Mouse (Mus musculus): ENCODE measurements around the gene Ski. TPM values are rescaled to one million over a fixed set of nuclear protein-coding genes. Genes with fewer than 3 reads are reported as not detected.

The Ski gene
- total and polyA plus RNA-seq, 2 experiments = 4.2 to 19.5 TPM

DNA sequence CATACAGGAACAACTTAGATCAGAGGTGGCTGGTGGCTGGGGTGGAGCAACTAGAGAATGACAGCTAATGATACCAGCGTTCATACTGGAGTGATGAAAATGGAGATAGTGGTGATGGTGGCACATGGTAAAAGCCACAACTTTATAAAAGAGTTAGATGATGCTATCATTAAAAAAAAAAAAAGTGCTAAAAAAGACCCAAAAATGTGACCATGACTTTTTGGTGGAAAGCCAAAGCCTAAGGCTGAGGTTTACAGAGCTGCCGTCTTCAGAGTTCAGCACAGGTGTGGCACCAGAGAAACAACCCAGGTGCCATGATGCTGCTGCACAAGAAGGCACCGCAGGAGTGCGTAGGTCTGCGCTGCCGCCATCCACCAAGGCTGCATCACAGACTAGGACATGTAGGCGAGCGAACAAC lies 53.5 kb downstream of the Ski start:
- Histone ChIP-seq H3K27ac (replicated peaks; ENCODE audit: insufficient read depth, low read depth, low read length) (no peak overlapping the region), H3K27me3 (ENCODE audit: control insufficient read depth, insufficient read depth, low read length) (no peaks in the 10 kb centered on the region), H3K4me1 (ENCODE audit: control insufficient read depth, insufficient read depth, low read length) (peaks cover 18% of the 10 kb centered on the region), H3K36me3 (ENCODE audit: control insufficient read depth, insufficient read depth, low read length) (no peaks in the 10 kb centered on the region), H3K4me3 (ENCODE audit: insufficient read depth, low read depth, low read length) (no peak overlapping the region), H3K9ac (ENCODE audit: low read depth, low read length) (no peak overlapping the region), H3K79me2 (ENCODE audit: control insufficient read depth, insufficient read depth, low read length) (peaks cover 76% of the 10 kb centered on the region)
- no peak for DNase-seq (ENCODE audit: extremely low read depth, low read depth, low spot score)
- no peak for TF ChIP-seq POLR2A (IDR thresholded peaks at IDR 0.05; ENCODE audit: extremely low read depth, insufficient read depth, low read length)
- no peak for TF ChIP-seq CTCF (IDR thresholded peaks at IDR 0.05; ENCODE audit: low read depth, low read length)
- WGBS = 94% methylated on average over 8 of the region's 8 CpGs

DNA sequence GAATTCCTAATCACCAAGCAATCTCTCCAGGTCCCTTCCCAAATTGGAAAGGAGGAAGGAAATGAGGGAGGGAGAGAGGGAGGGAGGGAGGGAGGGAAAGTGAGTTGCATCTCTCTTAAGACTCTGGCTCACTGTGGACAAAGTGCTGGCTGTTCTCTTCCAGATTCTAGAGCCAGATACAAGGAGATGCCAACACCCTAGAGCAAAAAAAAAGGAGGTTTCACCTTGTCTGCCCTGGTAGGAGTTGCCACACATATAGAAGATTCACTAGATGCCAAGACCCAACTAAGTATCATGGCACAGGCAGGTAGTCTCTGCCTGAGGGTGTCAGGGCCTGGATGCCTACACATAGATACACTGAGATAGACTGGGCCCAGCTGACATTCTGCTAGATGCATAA lies 56.5 kb downstream of the Ski start:
- H3K9ac ChIP-seq (ENCODE audit: low read depth, low read length) = no peak overlapping the region
- no peaks in the 10 kb centered on the region for H3K36me3 ChIP-seq (ENCODE audit: control insufficient read depth, insufficient read depth, low read length)
- peaks cover 23% of the 10 kb centered on the region for H3K4me1 ChIP-seq (ENCODE audit: control insufficient read depth, insufficient read depth, low read length)
- DNase-seq (ENCODE audit: extremely low read depth, low read depth, low spot score) = no peak
- no peak overlapping the region for H3K27ac ChIP-seq (replicated peaks; ENCODE audit: insufficient read depth, low read depth, low read length)
- H3K27me3 ChIP-seq (ENCODE audit: control insufficient read depth, insufficient read depth, low read length) = no peaks in the 10 kb centered on the region
- H3K4me3 ChIP-seq (ENCODE audit: insufficient read depth, low read depth, low read length) = no peak overlapping the region
- H3K79me2 ChIP-seq (ENCODE audit: control insufficient read depth, insufficient read depth, low read length) = peaks cover 58% of the 10 kb centered on the region
- TF ChIP-seq POLR2A (IDR thresholded peaks at IDR 0.05; ENCODE audit: extremely low read depth, insufficient read depth, low read length) = no peak
- no peak for TF ChIP-seq CTCF (IDR thresholded peaks at IDR 0.05; ENCODE audit: low read depth, low read length)

DNA sequence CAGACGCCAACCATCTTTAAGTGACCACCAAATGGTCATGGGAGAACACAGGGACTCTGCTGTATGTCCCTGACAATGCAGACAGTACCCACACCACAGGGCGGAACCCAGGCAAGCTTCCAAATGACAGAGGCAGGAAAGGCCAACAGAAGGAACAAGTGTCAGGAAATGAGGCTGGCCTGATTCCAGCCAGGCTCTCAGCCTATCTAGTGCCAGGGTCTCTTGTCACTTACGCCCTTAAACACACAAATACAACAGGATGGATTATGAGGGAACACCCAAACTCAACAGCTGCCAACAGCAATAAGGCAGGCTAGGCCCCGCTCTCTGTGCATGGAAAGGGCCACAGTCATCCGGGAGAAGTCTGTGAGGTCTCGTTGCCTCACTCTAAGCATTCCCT lies 57.8 kb downstream of the Ski start:
- DNase-seq (ENCODE audit: extremely low read depth, low read depth, low spot score) = peak; percentile 55
- no peaks in the 10 kb centered on the region for H3K36me3 ChIP-seq (ENCODE audit: control insufficient read depth, insufficient read depth, low read length)
- 45% methylated on average over 6 of the region's 6 CpGs for WGBS
- peaks cover 54% of the 10 kb centered on the region for H3K79me2 ChIP-seq (ENCODE audit: control insufficient read depth, insufficient read depth, low read length)
- peaks cover 23% of the 10 kb centered on the region for H3K4me1 ChIP-seq (ENCODE audit: control insufficient read depth, insufficient read depth, low read length)
- TF ChIP-seq CTCF (IDR thresholded peaks at IDR 0.05; ENCODE audit: low read depth, low read length) = no peak
- TF ChIP-seq POLR2A (IDR thresholded peaks at IDR 0.05; ENCODE audit: extremely low read depth, insufficient read depth, low read length) = no peak
- H3K27ac ChIP-seq (replicated peaks; ENCODE audit: insufficient read depth, low read depth, low read length) = 0 out of 2 replicates have a peak overlapping the region, but pooled peaks have one; percentile 3
- H3K9ac ChIP-seq (ENCODE audit: low read depth, low read length) = no peak overlapping the region
- H3K4me3 ChIP-seq (ENCODE audit: insufficient read depth, low read depth, low read length) = no peak overlapping the region
- no peaks in the 10 kb centered on the region for H3K27me3 ChIP-seq (ENCODE audit: control insufficient read depth, insufficient read depth, low read length)

DNA sequence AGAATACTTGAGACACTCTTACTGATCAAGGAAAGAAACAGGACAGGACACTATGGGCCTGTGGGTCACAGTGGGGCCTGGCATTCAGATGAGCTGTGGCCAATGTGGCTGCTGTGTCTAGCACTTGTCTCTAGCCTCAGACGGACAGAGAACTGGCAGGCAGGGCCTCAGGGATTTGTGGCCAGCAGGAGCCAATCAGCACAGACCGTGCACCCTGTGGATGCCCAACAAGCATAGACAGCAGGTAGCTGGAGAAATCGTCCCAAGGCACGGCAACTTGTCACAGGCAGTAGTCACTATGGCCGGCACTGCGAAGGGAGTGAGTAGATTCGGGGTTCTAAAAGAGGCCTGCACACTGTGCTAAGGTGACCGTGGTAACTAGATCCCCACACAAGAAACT lies 58.7 kb downstream of the Ski start:
- H3K4me1 ChIP-seq (ENCODE audit: control insufficient read depth, insufficient read depth, low read length) = peaks cover 23% of the 10 kb centered on the region

DNA sequence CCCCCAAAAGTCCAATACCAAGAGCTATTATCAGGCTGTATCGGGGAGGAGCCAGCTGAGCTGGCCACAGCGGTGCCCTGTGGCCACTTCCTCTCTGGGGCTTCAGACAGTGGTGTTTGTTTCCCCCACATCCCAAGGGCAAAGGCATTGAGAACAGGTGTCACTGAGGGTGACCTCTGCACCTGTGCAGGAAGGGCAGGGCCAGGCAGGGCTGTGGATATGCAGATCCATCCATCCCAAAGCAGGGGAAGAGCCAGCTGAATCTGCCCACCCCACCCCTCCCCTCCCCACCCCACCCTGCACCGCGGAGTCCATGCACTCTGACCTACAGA lies 59.1 kb downstream of the Ski start:
- TF ChIP-seq POLR2A (IDR thresholded peaks at IDR 0.05; ENCODE audit: extremely low read depth, insufficient read depth, low read length) = no peak
- 0 out of 2 replicates have a peak, but pooled peaks have one; percentile 5 for TF ChIP-seq CTCF (IDR thresholded peaks at IDR 0.05; ENCODE audit: low read depth, low read length)
- peaks cover 23% of the 10 kb centered on the region for H3K4me1 ChIP-seq (ENCODE audit: control insufficient read depth, insufficient read depth, low read length)
- H3K9ac ChIP-seq (ENCODE audit: low read depth, low read length) = no peak overlapping the region
- peaks cover 42% of the 10 kb centered on the region for H3K79me2 ChIP-seq (ENCODE audit: control insufficient read depth, insufficient read depth, low read length)
- peak; percentile 36 for DNase-seq (ENCODE audit: extremely low read depth, low read depth, low spot score)
- WGBS = 2% methylated on average over 4 of the region's 4 CpGs
- H3K36me3 ChIP-seq (ENCODE audit: control insufficient read depth, insufficient read depth, low read length) = peaks cover 2% of the 10 kb centered on the region; the same call in 1 of the 2 replicates
- H3K27me3 ChIP-seq (ENCODE audit: control insufficient read depth, insufficient read depth, low read length) = no peaks in the 10 kb centered on the region
- no peak overlapping the region for H3K27ac ChIP-seq (replicated peaks; ENCODE audit: insufficient read depth, low read depth, low read length)
- H3K4me3 ChIP-seq (ENCODE audit: insufficient read depth, low read depth, low read length) = no peak overlapping the region

More for the DNA sequence above, 58.7 kb downstream of the Ski start:
- H3K4me3 ChIP-seq (ENCODE audit: insufficient read depth, low read depth, low read length) = no peak overlapping the region
- no peak for TF ChIP-seq CTCF (IDR thresholded peaks at IDR 0.05; ENCODE audit: low read depth, low read length)
- TF ChIP-seq POLR2A (IDR thresholded peaks at IDR 0.05; ENCODE audit: extremely low read depth, insufficient read depth, low read length) = no peak
- no peak overlapping the region for H3K27ac ChIP-seq (replicated peaks; ENCODE audit: insufficient read depth, low read depth, low read length)
- H3K36me3 ChIP-seq (ENCODE audit: control insufficient read depth, insufficient read depth, low read length) = peaks cover under 1% of the 10 kb centered on the region; the same call in 1 of the 2 replicates
- H3K9ac ChIP-seq (ENCODE audit: low read depth, low read length) = no peak overlapping the region
- WGBS = 67% methylated on average over 8 of the region's 8 CpGs
- H3K27me3 ChIP-seq (ENCODE audit: control insufficient read depth, insufficient read depth, low read length) = no peaks in the 10 kb centered on the region
- DNase-seq (ENCODE audit: extremely low read depth, low read depth, low spot score) = no peak
- peaks cover 46% of the 10 kb centered on the region for H3K79me2 ChIP-seq (ENCODE audit: control insufficient read depth, insufficient read depth, low read length)

DNA sequence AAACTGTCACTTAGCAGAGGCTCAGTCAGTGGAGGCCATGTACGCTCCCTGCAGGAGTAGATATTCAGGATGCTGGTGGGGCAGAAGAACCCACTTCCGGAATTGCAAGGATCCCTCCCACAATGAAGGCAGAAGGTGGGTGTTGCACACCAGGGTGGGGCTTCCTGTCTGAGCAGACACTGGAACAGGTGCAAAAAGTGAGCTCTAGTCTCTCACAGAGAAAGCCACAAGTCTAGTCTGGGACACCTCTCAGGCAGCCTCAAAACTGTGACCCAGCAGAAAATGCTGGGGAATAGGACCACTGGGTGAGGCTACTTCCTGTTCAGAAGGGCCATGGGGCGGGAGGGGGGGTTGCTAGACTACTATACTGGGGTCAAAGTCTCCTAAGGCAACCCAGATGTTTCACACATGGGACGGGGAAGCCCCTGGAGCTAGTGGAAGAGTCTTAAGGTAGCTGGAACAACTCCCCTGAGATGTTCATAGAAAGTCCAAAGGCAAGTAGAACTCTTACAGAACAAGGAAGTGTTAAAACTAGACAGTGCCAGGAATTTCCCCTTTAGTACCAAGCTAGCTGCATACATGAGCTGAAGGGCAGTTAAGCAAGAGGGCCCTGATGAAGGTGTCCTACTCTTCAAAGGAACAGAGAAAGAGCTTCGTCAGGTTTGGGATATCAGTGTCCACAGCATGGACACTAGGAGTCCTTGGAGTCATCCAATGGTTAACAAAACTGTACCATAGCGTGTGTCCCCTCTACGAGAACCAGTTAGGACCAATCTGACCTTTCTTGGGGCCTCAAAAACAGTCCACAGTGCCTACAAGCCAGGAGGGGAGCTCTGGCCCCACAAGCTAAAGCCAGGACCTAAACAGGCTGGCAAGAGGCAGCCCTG lies 59.7 kb downstream of the Ski start:
- H3K4me1 ChIP-seq (ENCODE audit: control insufficient read depth, insufficient read depth, low read length) = peaks cover 23% of the 10 kb centered on the region
- WGBS = 51% methylated on average over 7 of the region's 7 CpGs
- no peak overlapping the region for H3K4me3 ChIP-seq (ENCODE audit: insufficient read depth, low read depth, low read length)
- no peaks in the 10 kb centered on the region for H3K27me3 ChIP-seq (ENCODE audit: control insufficient read depth, insufficient read depth, low read length)
- no peak overlapping the region for H3K27ac ChIP-seq (replicated peaks; ENCODE audit: insufficient read depth, low read depth, low read length)
- TF ChIP-seq CTCF (IDR thresholded peaks at IDR 0.05; ENCODE audit: low read depth, low read length) (no peak), POLR2A (IDR thresholded peaks at IDR 0.05; ENCODE audit: extremely low read depth, insufficient read depth, low read length) (no peak)
- no peak overlapping the region for H3K9ac ChIP-seq (ENCODE audit: low read depth, low read length)
- H3K79me2 ChIP-seq (ENCODE audit: control insufficient read depth, insufficient read depth, low read length) = peaks cover 36% of the 10 kb centered on the region
- no peak for DNase-seq (ENCODE audit: extremely low read depth, low read depth, low spot score)
- H3K36me3 ChIP-seq (ENCODE audit: control insufficient read depth, insufficient read depth, low read length) = peaks cover 5% of the 10 kb centered on the region; the same call in 1 of the 2 replicates
